Mouse (Mus musculus) neural tube, embryonic 15.5 days (tissue): ENCODE measurements at regions not wholly inside any gene's neighbourhood (a gene's known extent, or its start where the extent isn't known, plus 50 kb on each side); places are given as distances from the start of the nearest gene placed in this dataset.
"Not testable (repeated sequence)": the region's sequence is repeated elsewhere in the genome, so short reads cannot be mapped to it uniquely, and the experiment has no call there.

ENCODE experiments used
- ATAC-seq: fragments of 200-750 bp; cut with Nextera tagmentation; 2 replicates; pipeline ENCODE4 v1.8.0; 2017; ENCODE audit warnings: mild to moderate bottlenecking, moderate TSS enrichment, moderate library complexity; ENCODE audit not compliant: low FRiP score
- H3K27ac ChIP-seq: fragments of 300-500 bp; sonication (generic); replicated peaks from 2 replicates; pipeline ENCODE4 v1.5.1; 2015; ENCODE audit warnings: mild to moderate bottlenecking, inconsistent platforms
- H3K27me3 ChIP-seq: fragments of 300-500 bp; sonication (generic); replicated peaks from 2 replicates; pipeline ENCODE4 v1.6.1; 2015; ENCODE audit warnings: inconsistent platforms
- H3K36me3 ChIP-seq: fragments of 300-500 bp; sonication (generic); 2 replicates; pipeline ENCODE4 v1.6.1; 2015; ENCODE audit warnings: inconsistent platforms
- H3K4me1 ChIP-seq: fragments of 300-500 bp; sonication (generic); 2 replicates; pipeline ENCODE4 v1.6.1; 2015; ENCODE audit warnings: inconsistent platforms
- H3K4me2 ChIP-seq: fragments of 300-500 bp; sonication (generic); 2 replicates; pipeline ENCODE4 v1.6.1; 2015; ENCODE audit warnings: inconsistent platforms, mild to moderate bottlenecking, moderate library complexity
- H3K4me3 ChIP-seq: fragments of 300-500 bp; sonication (generic); replicated peaks from 2 replicates; pipeline ENCODE4 v1.5.1; 2015; ENCODE audit warnings: mild to moderate bottlenecking, inconsistent platforms
- H3K9ac ChIP-seq: fragments of 300-500 bp; sonication (generic); replicated peaks from 2 replicates; pipeline ENCODE4 v1.6.1; 2015; ENCODE audit warnings: mild to moderate bottlenecking, inconsistent platforms
- H3K9me3 ChIP-seq: fragments of 300-500 bp; sonication (generic); replicated peaks from 2 replicates; pipeline ENCODE4 v1.6.1; 2016; ENCODE audit warnings: inconsistent platforms
- WGBS: fragments of 180-500 bp; shearing (Covaris S2); methylation state at CpG from one replicate; pipeline ENCODE4 v1.1.7; 2015; ENCODE audit warnings: mixed read lengths; 5-methylcytosine and 5-hydroxymethylcytosine counted together

- no peak overlapping the region for H3K27ac ChIP-seq
- ATAC-seq = no peak
- no peaks in the 10 kb centered on the region for H3K36me3 ChIP-seq
- WGBS = 73% methylated on average over 3 of the region's 3 CpGs
- H3K4me2 ChIP-seq = no peak overlapping the region
- no peaks in the 10 kb centered on the region for H3K9me3 ChIP-seq
- no peak overlapping the region for H3K9ac ChIP-seq
- no peak overlapping the region for H3K4me3 ChIP-seq
- H3K4me1 ChIP-seq = no peaks in the 10 kb centered on the region
- no peaks in the 10 kb centered on the region for H3K27me3 ChIP-seq
Observed at GRCm38 (mm10) chr2:179170608-179171007, 271.6 kb upstream of the Cdh4 start.

DNA sequence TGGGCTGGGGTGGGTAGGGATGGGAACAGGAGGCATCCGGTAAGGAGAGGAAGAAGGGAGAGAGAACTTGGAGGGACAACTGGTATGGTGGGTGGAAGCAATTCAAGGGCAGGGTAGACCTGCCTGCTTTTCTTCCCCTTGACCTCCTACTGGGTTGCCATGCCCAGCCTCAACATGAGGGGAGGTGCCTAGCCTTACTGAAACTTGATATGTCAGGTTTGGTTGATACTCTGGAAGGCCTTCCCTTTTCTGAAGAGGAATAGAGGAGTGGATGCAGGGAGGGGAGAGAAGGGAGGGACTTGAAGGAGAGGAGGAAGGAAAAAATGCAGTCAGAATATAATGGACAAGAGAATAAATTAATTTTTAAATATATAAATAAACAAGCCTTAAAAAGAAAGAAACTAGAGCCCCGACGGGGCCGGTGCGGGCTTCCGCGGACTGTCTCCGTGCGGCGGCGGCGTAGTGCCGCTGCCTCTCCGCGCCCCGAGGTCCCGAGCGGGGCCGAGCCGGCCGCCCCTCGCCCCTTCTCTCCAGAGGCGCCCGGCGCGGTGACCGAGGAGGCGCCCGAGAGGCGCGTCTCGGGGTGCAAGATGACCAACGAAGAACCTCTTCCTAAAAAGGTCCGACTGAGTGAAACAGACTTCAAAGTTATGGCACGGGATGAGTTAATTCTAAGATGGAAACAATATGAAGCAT lies 265.2 kb upstream of the Cdh4 start:
- 4% methylated on average over 35 of the region's 35 CpGs for WGBS
- ATAC-seq, H3K9ac ChIP-seq, H3K27me3 ChIP-seq, H3K4me1 ChIP-seq, H3K36me3 ChIP-seq, H3K27ac ChIP-seq, H3K9me3 ChIP-seq: not testable (repeated sequence)
- Histone ChIP-seq H3K4me3 (peak overlapping the region; percentile 13; the same call in 1 of the 2 replicates), H3K4me2 (peak overlapping the region; percentile 46)

DNA sequence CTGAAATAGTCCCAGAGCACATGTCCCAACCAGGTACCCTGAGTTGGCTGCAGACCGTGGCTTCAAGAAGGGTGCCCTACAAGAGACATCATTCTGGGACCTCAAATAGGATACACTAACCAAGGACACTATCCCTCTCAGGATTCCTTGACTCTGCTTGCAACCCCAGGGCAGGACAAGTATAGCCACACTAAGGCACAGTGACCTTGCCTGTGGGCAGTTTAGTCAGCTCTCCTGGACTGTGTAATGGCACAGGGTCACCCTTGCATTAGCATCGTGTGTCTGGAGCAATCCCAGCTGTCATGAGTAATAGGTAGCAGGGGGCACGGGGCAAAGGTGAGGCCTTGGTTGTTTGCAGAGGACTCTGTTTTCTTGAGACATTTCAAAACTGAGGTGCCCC lies 260.9 kb upstream of the Cdh4 start:
- Histone ChIP-seq H3K27me3 (peaks cover 4% of the 10 kb centered on the region), H3K4me1 (no peaks in the 10 kb centered on the region), H3K9ac (no peak overlapping the region), H3K9me3 (no peaks in the 10 kb centered on the region), H3K4me3 (no peak overlapping the region), H3K4me2 (no peak overlapping the region), H3K27ac (no peak overlapping the region), H3K36me3 (no peaks in the 10 kb centered on the region)
- WGBS = 77% methylated on average over 3 of the region's 3 CpGs
- no peak for ATAC-seq

DNA sequence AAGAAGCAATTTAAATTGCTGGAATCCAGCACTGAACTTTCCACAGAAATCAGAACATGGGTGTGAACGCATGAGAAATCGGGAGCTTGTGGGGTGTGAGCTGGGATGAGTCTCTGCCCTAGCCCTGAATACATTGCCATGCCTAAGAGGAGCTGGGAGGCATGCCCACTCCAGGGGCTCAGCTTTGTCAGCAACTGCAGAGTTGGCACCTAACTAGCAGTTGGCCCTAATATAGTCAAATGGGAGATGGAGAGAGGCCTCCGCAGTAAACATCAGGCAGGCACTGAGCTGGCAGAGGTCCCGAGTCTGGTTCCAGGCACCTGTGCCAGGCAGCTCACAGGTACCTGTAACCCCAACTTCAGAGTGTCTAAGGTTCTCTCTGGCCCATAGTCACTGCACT lies 260.1 kb upstream of the Cdh4 start:
- no peaks in the 10 kb centered on the region for H3K36me3 ChIP-seq
- no peaks in the 10 kb centered on the region for H3K27me3 ChIP-seq
- no peak overlapping the region for H3K4me2 ChIP-seq
- H3K9ac ChIP-seq = no peak overlapping the region
- H3K4me1 ChIP-seq = no peaks in the 10 kb centered on the region
- no peak overlapping the region for H3K4me3 ChIP-seq
- H3K9me3 ChIP-seq = no peaks in the 10 kb centered on the region
- H3K27ac ChIP-seq = no peak overlapping the region
- WGBS = 87% methylated on average over 4 of the region's 4 CpGs
- no peak for ATAC-seq

DNA sequence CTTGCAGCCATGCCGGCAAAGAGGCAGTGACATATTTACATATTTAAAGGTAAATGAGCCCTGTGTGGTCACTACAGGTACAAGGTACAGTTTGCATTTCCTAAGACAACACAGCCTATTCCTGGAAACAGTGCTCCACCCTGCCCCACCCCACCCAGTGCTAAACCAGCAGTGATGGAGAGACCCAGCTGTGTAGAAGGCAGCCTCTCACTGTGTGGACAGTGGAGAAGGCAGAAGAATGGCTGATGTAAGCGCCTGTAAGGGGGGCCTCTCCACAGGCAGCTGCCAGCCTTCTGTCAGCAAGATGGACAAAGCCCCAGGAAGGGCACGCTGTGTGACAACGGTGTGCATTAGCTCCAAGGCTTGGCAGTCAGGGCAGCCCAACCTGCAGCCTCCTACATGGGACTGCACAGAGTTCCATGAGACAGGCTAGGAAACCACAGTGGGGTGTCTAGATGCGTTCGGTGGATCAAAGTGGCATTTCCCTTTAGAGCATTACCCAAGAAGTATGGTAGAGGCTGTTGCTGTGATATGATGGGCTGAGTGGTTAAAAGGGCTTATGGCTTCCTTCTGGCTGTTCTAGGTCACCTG lies 249.2 kb upstream of the Cdh4 start:
- Histone ChIP-seq H3K36me3 (no peaks in the 10 kb centered on the region), H3K27ac (no peak overlapping the region), H3K4me2 (no peak overlapping the region), H3K4me3 (no peak overlapping the region), H3K27me3 (no peaks in the 10 kb centered on the region; the same call in 1 of the 2 replicates), H3K4me1 (peaks cover 11% of the 10 kb centered on the region; the same call in 1 of the 2 replicates), H3K9me3 (no peaks in the 10 kb centered on the region), H3K9ac (no peak overlapping the region)
- no peak; the same call in 1 of the 2 replicates for ATAC-seq
- 58% methylated on average over 6 of the region's 6 CpGs for WGBS

- no peak overlapping the region for H3K9ac ChIP-seq
- H3K9me3 ChIP-seq = no peaks in the 10 kb centered on the region
- no peak overlapping the region for H3K4me2 ChIP-seq
- peak; percentile 38; the same call in 1 of the 2 replicates for ATAC-seq
- WGBS = 45% methylated on average over 9 of the region's 9 CpGs
- peaks cover 11% of the 10 kb centered on the region; the same call in 1 of the 2 replicates for H3K4me1 ChIP-seq
- no peak overlapping the region for H3K4me3 ChIP-seq
- H3K27ac ChIP-seq = no peak overlapping the region
- H3K27me3 ChIP-seq = no peaks in the 10 kb centered on the region; the same call in 1 of the 2 replicates
- no peaks in the 10 kb centered on the region for H3K36me3 ChIP-seq
Observed at GRCm38 (mm10) chr2:179193507-179194160, 248.6 kb upstream of the Cdh4 start.

- H3K9me3 ChIP-seq = no peaks in the 10 kb centered on the region
- no peak overlapping the region for H3K27ac ChIP-seq
- no peaks in the 10 kb centered on the region for H3K36me3 ChIP-seq
- H3K4me2 ChIP-seq = no peak overlapping the region
- no peaks in the 10 kb centered on the region for H3K27me3 ChIP-seq
- no peak overlapping the region for H3K9ac ChIP-seq
- peaks cover 6% of the 10 kb centered on the region; the same call in 1 of the 2 replicates for H3K4me1 ChIP-seq
- 94% methylated on average over 1 of the region's 1 CpGs for WGBS
- no peak overlapping the region for H3K4me3 ChIP-seq
- no peak for ATAC-seq
Observed at GRCm38 (mm10) chr2:179197471-179197870, 244.8 kb upstream of the Cdh4 start.

DNA sequence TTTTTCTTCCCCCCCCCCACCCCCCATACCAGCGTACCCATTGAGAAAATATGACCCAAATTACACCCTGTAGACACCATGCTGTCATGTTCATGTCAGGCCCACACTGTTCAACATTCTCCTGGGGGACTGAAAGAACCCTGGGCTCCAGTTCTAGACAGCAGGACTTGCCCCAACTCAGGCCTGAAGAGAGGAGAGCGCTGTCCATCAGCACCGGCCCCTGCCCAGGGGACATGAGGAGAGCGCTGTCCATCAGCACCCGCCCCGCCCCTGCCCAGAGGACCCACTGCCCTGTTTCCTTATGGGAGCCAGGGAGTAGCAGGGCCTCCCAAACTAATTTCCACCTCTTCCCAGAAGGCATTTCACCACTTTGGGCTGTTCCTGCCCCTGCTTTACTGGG lies 241.7 kb upstream of the Cdh4 start:
- no peak for ATAC-seq
- Histone ChIP-seq H3K9ac (no peak overlapping the region), H3K4me1 (peaks cover 7% of the 10 kb centered on the region; the same call in 1 of the 2 replicates), H3K27ac (no peak overlapping the region), H3K4me3 (no peak overlapping the region), H3K9me3 (no peaks in the 10 kb centered on the region), H3K36me3 (no peaks in the 10 kb centered on the region), H3K4me2 (no peak overlapping the region), H3K27me3 (no peaks in the 10 kb centered on the region)
- WGBS = 18% methylated on average over 6 of the region's 6 CpGs

GRCm38 (mm10) chr2:179210164-179210805 lies 231.9 kb upstream of the Cdh4 start:
- Histone ChIP-seq H3K4me3 (no peak overlapping the region), H3K27ac (no peak overlapping the region), H3K9ac (no peak overlapping the region), H3K4me1 (no peaks in the 10 kb centered on the region), H3K36me3 (no peaks in the 10 kb centered on the region), H3K9me3 (no peaks in the 10 kb centered on the region), H3K27me3 (no peaks in the 10 kb centered on the region), H3K4me2 (no peak overlapping the region)
- 83% methylated on average over 10 of the region's 10 CpGs for WGBS
- no peak for ATAC-seq

DNA sequence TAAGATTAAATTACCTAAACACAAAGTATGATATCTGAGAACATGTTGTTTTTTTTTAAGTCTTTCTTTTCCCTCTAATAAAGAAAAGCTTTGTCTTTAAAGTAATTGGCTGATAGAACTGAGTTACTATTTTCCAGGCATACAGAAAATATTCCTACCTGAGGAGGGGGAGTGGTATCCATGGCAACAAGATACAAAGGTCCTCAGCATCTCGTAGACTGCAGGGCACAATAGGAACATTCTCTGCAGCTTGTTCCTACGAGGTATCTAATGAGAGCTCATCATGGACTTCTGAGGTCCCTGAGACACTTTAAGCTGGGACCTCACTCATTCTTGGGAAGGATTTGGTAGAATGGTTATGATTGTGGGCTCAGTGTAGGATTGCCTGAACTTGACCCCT lies 225.5 kb upstream of the Cdh4 start:
- Histone ChIP-seq H3K9me3 (no peaks in the 10 kb centered on the region), H3K36me3 (no peaks in the 10 kb centered on the region), H3K4me1 (0 out of 2 replicates have a peak, but pooled peaks cover 4% of the 10 kb centered on the region), H3K4me3 (no peak overlapping the region), H3K27ac (no peak overlapping the region), H3K9ac (no peak overlapping the region), H3K27me3 (peaks cover 3% of the 10 kb centered on the region), H3K4me2 (no peak overlapping the region)
- 14% methylated on average over 2 of the region's 2 CpGs for WGBS
- no peak for ATAC-seq

GRCm38 (mm10) chr2:179228096-179228495 lies 214.1 kb upstream of the Cdh4 start:
- Histone ChIP-seq H3K9ac (no peak overlapping the region), H3K27ac (no peak overlapping the region), H3K4me3 (no peak overlapping the region), H3K27me3 (no peaks in the 10 kb centered on the region), H3K4me2 (no peak overlapping the region), H3K36me3 (no peaks in the 10 kb centered on the region), H3K9me3 (no peaks in the 10 kb centered on the region), H3K4me1 (no peaks in the 10 kb centered on the region)
- no peak for ATAC-seq
- 70% methylated on average over 7 of the region's 7 CpGs for WGBS
